Mouse (Mus musculus): ENCODE measurements around the gene Ltv1.

The Ltv1 gene

DNA sequence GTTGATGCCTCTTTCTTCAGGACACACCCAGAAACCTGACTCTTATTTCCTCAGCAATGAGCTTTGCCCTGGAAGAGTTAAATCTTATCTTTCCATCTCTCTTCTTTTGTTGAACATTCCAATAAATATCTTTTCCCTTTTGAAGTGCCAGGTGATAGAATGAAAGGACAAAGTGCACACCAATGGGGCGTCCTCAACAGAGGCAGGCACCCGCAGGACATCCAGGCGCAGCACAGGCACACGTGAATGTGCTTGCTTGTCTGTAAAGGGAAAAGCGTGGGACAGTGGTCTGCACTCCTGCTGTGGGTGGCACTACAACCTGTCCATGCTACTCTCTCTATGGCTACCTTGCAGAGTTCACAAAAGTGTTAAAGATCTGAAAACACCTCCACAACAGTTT is 3.1 kb downstream of the Ltv1 start:
- no peak for DNase-seq

DNA sequence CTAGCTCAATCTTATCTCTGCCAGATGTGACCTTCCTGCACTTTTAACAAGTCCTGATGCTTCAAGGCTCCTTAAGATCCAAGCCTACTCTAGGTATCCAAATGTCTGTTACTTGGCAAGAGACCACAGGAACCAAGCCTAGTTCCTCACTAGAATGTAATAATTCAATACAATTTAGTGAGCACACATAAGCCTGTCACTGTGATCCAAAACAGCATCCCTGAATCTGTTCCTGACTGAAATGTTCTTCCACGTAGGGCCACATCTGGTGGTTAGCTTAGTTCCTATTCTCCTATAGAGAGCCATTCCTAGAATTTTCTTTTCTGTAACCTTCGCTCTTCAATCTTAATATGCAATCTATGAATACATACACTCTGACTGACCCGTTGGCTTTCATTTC is 6.2 kb downstream of the Ltv1 start:
- no peak for DNase-seq

GRCm38 (mm10) chr10:13184170-13184766 is 8.7 kb downstream of the Ltv1 start:
- DNase-seq: no peak

DNA sequence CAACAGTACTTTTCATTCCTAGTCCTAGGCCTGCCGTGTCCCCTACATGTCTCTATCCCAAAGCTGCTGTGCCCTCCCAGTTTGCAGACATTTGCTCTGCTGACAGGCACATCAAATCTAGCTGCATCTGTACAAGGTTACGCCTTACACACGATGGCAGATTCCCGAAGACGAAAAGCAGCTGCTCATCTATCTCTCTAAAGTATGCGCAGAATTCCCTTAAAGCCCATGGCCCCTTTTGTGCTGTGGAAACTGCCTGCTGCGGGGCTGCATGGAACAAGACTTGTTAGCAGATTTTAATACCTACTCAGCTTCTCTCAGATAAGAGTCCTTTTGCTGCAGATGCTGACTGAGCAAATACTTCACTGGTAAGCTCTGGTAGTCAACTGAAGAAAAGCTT is 12.8 kb downstream of the Ltv1 start:
- no peak for DNase-seq

GRCm38 (mm10) chr10:13177973-13178624 is 14.9 kb downstream of the Ltv1 start, which contains the start of gene Zc2hc1b:
Gene Zc2hc1b, minus strand, starts transcription at chr10:13178023.
- DNase-seq: no peak

DNA sequence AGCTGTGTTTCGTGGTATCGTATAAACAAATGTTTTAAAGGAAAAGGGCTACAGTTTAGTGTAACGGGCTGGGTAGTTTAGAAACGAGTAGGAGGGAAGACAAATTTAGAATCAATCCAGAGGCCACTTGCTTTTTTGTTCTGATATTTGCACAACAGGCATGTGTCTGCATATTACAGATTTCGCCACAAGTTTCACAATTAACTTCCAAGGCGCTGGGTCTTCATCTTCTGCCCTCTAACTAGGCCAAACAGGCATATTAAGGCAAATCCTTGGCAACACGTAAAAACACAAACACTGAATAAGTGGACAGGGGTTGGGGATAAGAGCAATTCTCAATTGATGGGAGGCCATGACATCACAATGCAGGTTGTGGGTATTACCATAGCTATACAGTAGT is 17.1 kb downstream of the Ltv1 start:
- DNase-seq: no peak

- peak; percentile 4 for DNase-seq
Measured at GRCm38 (mm10) chr10:13172798-13173221, 20.2 kb downstream of the Ltv1 start.

GRCm38 (mm10) chr10:13171461-13171860 is 21.5 kb downstream of the Ltv1 start:
- DNase-seq: no peak

DNA sequence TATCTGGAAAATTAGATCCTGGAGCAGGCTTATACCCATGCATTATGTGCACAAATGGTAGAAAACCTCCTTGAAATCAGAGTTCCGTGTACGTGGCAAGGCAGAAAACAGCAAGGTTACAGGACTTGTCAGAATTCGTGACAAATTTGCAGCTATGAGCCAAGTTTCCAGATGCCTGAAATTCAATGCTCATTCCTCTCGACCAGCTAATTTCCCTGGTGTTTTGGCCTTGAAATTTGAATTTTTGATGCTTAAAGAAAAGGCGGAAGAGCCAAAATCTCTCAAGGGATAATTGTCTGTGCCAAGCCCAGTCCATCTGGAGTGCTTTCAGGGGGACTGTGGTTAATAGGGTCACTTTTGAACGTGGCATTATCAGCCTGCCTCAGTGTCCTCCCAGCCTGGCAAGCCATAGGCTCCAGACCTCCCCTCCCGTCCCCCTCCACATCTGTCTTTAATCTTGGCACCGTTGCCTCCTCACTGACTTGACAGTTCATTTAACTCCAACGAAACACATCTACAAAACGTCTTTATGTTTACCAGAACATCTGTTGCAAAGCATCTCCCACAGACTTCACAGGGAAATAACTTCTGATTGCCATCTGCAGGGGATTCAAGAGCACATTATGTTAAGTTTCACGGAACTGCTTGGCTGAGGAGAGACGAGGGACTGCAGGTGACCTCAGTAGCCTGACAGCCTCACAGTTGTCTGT is 22.1 kb downstream of the Ltv1 start:
- DNase-seq: peak; percentile 4

DNA sequence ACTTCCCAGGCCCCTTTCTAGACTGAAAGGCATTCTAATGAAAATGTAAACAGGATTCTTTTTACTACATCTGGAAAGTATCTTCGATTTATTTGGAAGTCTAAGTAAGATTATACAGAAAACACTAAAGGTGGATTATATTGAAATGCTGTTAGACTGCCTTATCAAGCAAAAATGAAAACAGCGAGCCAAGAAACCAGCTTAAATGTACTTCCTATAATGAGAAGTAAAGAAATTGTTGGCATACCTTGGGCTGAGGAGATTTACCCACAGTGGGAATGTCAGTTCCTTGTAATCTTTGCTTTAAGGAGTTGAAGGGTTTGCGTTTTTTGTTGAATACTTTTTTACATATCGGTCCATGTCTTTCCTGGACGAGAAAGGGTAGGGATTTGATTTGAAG is 24.5 kb downstream of the Ltv1 start:
- DNase-seq: no peak

DNA sequence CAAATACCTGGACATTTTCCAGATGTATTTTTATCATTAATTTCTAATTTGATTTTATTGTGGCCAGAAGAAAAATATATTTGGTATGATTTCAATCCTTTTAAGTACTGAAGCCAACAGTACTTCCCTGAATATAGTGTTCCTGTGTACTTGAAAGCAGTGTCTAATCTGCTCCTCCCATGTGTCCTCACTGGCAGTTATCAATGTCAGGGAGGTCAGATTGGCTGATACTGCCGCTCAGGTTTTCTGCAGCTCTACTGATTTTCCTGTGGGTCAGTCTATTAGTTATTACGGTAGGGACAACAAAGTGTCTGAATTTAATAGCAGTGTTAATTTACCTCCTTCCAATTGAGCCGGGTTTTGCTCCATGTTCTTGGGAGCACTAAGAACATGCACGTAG is 30.9 kb downstream of the Ltv1 start:
- DNase-seq: no peak

- DNase-seq: no peak
Measured at GRCm38 (mm10) chr10:13160913-13161312, 32.1 kb downstream of the Ltv1 start.

- DNase-seq: no peak
Measured at GRCm38 (mm10) chr10:13155377-13155776, 37.6 kb downstream of the Ltv1 start.

GRCm38 (mm10) chr10:13152811-13153364 is 40.1 kb downstream of the Ltv1 start:
- DNase-seq: no peak

GRCm38 (mm10) chr10:13151353-13151752 is 41.6 kb downstream of the Ltv1 start:
- DNase-seq: no peak

DNA sequence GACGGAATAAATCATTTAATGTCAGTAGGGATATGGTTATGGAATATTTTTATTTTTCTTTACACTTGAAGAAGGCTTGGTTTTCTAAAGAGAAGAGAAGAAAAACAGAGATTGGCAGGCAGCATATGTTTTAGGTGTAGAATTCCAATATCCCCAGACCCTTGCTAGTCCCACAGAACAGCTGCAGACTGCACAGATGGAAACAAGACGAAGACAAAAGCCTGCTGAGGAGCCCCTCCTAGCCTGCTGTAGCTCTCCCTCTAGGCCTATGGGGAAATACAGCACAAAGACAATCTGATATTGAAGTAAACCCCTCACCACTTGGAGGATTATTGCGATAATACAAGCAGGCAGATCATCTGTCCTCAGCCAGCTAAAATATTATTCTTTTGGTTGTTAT is 42.5 kb downstream of the Ltv1 start:
- no peak for DNase-seq

DNA sequence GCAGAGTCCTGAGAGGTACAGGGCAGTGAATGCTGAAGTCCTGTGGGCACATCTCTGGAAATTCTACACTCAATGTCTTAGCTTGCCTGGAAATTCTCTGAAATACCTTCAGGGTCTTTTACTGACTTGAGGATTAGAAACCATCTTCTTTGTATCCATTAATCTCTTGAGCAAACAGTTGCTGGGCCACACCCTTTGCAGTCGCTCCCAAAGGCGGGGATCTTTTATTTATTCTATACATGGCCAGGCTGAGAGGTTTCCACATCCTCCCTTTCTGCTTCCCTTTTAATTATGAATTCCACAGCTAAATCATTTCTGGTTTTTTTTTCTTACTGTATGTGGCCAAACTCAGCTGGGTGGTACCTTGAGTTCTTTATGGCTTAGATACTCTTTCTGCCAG is 52.5 kb downstream of the Ltv1 start:
- no peak for DNase-seq

DNA sequence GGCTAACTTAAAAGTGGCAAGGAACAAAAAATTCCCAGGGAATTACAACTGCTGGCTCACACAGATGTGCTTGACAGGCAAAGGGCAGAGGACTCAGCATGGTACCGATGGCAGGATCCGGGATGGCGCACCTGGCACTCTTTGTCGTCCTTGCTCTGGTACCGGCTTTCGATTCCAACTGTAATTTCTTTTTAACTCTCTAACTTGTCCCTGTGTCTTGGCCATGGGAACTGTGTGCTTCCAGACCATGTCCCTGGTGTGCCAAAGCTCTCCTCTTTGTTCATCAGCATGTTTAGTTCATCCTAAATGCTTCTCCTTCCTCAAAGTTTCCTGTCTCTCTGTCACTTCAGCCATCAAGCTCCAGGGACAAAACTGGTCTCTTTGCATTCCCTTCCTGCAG is 55.1 kb downstream of the Ltv1 start:
- DNase-seq: no peak

DNA sequence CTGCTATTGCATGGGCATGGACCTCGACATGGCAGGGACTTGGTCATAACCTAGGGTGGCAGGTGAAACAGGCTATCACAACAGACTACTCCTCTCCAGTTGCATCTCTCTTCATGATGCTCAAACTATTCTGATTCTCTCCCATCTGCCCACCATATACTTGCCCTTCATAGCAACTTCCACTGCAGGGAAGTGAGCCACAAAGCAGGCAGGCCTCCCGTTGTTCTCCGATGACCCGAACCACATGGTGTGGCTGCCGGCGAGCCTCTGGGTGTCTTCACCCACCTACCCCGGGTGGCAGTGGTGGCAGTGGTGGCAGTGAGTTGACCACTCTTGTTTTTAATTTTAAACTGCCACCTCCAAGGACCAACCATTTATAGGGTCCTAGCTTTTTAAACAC is 57.2 kb downstream of the Ltv1 start:
- DNase-seq: no peak

- DNase-seq: no peak
Measured at GRCm38 (mm10) chr10:13135276-13135675, 57.7 kb downstream of the Ltv1 start.

DNA sequence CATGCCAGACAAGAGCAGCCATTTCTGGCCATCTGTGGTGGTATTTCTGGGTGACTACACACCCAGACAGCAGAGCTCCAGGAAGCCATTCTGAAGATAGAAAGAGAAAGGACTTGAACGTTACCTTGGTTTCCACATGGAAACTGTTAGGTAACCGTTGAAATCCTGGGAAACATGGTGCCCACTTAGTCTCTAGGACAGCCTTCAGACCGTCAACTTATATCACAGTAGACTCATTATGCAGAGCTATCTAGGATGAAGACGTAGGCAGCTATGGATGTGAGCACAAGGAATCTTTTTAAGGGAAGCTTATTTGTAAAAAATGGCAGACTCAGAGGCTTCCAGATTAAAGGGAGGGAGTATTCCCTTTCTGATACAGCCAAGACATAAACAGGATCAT is 59.1 kb downstream of the Ltv1 start:
- DNase-seq: no peak

Measured in thymus, postnatal 25 days (tissue).